Mouse (Mus musculus) large intestine, adult 2 months (tissue): ENCODE results near the gene Gm12394. TPM values are rescaled to one million over a fixed set of nuclear protein-coding genes. Genes with fewer than 3 reads are reported as not detected.
A peak's percentile ranks its signal among the peaks of the same experiment; 100 is the strongest.
"Not testable (repeated sequence)": the region's sequence is repeated elsewhere in the genome, so short reads cannot be mapped to it uniquely, and the experiment has no call there.

ENCODE experiments used
- DNase-seq: peaks from one replicate; pipeline ENCODE4 v3.0.0-alpha.2; 2012; ENCODE audit warnings: low read depth, low spot score
- WGBS: fragments of 180-500 bp; shearing (Covaris S2); methylation state at CpG from one replicate; pipeline ENCODE4 v1.1.7; 2018; 5-methylcytosine and 5-hydroxymethylcytosine counted together
- polyA plus RNA-seq: library from polyadenylated mRNA; depleted of rRNA; stranded (reverse); fragments of >200 nt; gene quantifications from 2 replicates; pipeline ENCODE4 v1.2.3, GENCODE M21; 2012; rRNA removed

Gene Gm12394
- polyA plus RNA-seq, result not detected in 2 replicates

GRCm38 (mm10) chr4:42856671-42857070, at the start of gene Gm12394:
Gene Gm12394 (minus strand): TSS chr4:42856771.
- 82% methylated on average over 1 of the region's 1 CpGs for WGBS

GRCm38 (mm10) chr4:42904966-42905365, 48.4 kb upstream of the Gm12394 start:
- 86% methylated on average over 6 of the region's 6 CpGs for WGBS
- no peak for DNase-seq

More at GRCm38 (mm10) chr4:42856671-42857070, at the start of gene Gm12394:
- not testable (repeated sequence) for DNase-seq

GRCm38 (mm10) chr4:42904523-42904922, 48.0 kb upstream of the Gm12394 start:
- DNase-seq, result no peak
- WGBS, result 91% methylated on average over 3 of the region's 3 CpGs

GRCm38 (mm10) chr4:42903942-42904341, 47.4 kb upstream of the Gm12394 start:
- 9% methylated on average over 1 of the region's 1 CpGs for WGBS
- no peak for DNase-seq

GRCm38 (mm10) chr4:42902730-42903129, 46.2 kb upstream of the Gm12394 start:
- no peak for DNase-seq
- 82% methylated on average over 5 of the region's 5 CpGs for WGBS

- no peak for DNase-seq
- WGBS, result 37% methylated on average over 9 of the region's 9 CpGs
These were observed 45.6 kb upstream of the Gm12394 start for GRCm38 (mm10) chr4:42902174-42902573.

GRCm38 (mm10) chr4:42900878-42901277, 44.3 kb upstream of the Gm12394 start:
- DNase-seq, result no peak
- WGBS, result 59% methylated on average over 5 of the region's 5 CpGs

- 42% methylated on average over 3 of the region's 3 CpGs for WGBS
- no peak for DNase-seq
These were observed 42.3 kb upstream of the Gm12394 start for GRCm38 (mm10) chr4:42898914-42899313.

- no peak for DNase-seq
- 68% methylated on average over 7 of the region's 7 CpGs for WGBS
These were observed 38.5 kb upstream of the Gm12394 start for GRCm38 (mm10) chr4:42895118-42895517.

- WGBS, result 66% methylated on average over 7 of the region's 7 CpGs
These were observed 34.6 kb upstream of the Gm12394 start for GRCm38 (mm10) chr4:42891176-42891575.

GRCm38 (mm10) chr4:42888806-42889205, 32.2 kb upstream of the Gm12394 start:
- DNase-seq, result no peak
- 88% methylated on average over 6 of the region's 6 CpGs for WGBS

More at GRCm38 (mm10) chr4:42891176-42891575, 34.6 kb upstream of the Gm12394 start:
- DNase-seq, result no peak

- WGBS, result 78% methylated on average over 6 of the region's 6 CpGs
These were observed 30.4 kb upstream of the Gm12394 start for GRCm38 (mm10) chr4:42886926-42887325.

GRCm38 (mm10) chr4:42880677-42880948, 24.0 kb upstream of the Gm12394 start:
- no peak for DNase-seq
- WGBS, result 19% methylated on average over 1 of the region's 1 CpGs

More at GRCm38 (mm10) chr4:42886926-42887325, 30.4 kb upstream of the Gm12394 start:
- no peak for DNase-seq

GRCm38 (mm10) chr4:42879829-42880676, 23.5 kb upstream of the Gm12394 start:
- no peak for DNase-seq
- 75% methylated on average over 16 of the region's 16 CpGs for WGBS

- WGBS, result 59% methylated on average over 2 of the region's 2 CpGs
- DNase-seq, result no peak
These were observed 21.1 kb upstream of the Gm12394 start for GRCm38 (mm10) chr4:42877657-42878056.

GRCm38 (mm10) chr4:42876586-42877291, 20.2 kb upstream of the Gm12394 start:
- WGBS, result 29% methylated on average over 5 of the region's 5 CpGs
- peak; percentile 10 for DNase-seq

GRCm38 (mm10) chr4:42874134-42874533, 17.6 kb upstream of the Gm12394 start, which contains the start of gene Fam205c:
Gene Fam205c (minus strand): TSS chr4:42874234.
- WGBS, result 86% methylated on average over 7 of the region's 7 CpGs
- no peak for DNase-seq

- WGBS, result 75% methylated on average over 16 of the region's 16 CpGs
- DNase-seq, result no peak
These were observed 16.3 kb upstream of the Gm12394 start for GRCm38 (mm10) chr4:42872746-42873435.

- WGBS, result 86% methylated on average over 7 of the region's 7 CpGs
- DNase-seq, result no peak
These were observed 15.6 kb upstream of the Gm12394 start for GRCm38 (mm10) chr4:42872151-42872550.

- no peak for DNase-seq
- 69% methylated on average over 5 of the region's 5 CpGs for WGBS
These were observed 14.2 kb upstream of the Gm12394 start for GRCm38 (mm10) chr4:42870748-42871147.
